Mouse (Mus musculus) liver, embryonic 14.5 days (tissue): ENCODE results near the gene Apoc4.

Experiments
- CTCF ChIP-seq: IDR thresholded peaks from 2 replicates; pipeline ENCODE4 v1.5.1; 2016; ENCODE audit warnings: antibody characterized with exemption, low read depth, control low read depth
- EP300 ChIP-seq: IDR thresholded peaks from 2 replicates; pipeline ENCODE4 v1.6.1; 2016; ENCODE audit warnings: antibody characterized with exemption, low read depth

DNA sequence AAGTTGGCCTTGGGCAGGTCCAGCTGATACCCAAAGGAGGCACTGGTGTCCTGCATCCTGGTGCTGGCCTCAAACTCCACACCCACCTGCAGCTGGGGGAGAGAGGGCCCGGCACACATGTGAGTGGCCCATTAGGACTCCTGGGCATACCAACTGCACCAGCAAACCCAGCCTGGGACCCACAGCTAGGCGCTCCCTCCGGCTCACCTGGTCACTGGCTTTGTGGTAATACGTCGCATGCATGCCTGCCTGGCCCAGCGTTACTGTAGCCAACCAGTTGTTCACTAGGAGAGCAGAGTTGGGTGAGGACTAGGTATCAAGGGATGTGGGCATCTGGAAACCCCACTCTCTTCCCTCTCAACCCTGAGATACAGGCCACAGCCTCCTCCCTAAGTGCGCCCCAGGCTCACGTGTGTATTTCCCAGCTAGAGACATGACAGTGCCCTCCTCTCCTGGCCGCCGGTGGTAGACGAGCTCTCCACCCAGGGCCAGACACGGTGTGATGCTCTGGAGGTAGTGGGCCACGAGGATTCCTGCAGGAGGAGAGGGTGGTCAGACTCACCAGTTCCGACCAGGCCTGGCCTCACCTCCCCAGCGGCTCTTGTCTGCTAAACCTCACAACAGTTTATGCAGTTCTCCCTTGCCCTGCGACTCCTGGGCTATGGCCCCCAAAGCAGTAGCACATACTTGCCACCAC is 21.7 kb upstream of the Apoc4 start:
- TF ChIP-seq CTCF (no peak), EP300 (no peak)
